Mouse (Mus musculus): Measurements from ENCODE around the gene Wdr76. TPM values are rescaled to one million over a fixed set of nuclear protein-coding genes. Genes with fewer than 3 reads are reported as not detected.

Wdr76 gene
- polyA plus RNA-seq, 1 experiment = 1.7 TPM

DNA sequence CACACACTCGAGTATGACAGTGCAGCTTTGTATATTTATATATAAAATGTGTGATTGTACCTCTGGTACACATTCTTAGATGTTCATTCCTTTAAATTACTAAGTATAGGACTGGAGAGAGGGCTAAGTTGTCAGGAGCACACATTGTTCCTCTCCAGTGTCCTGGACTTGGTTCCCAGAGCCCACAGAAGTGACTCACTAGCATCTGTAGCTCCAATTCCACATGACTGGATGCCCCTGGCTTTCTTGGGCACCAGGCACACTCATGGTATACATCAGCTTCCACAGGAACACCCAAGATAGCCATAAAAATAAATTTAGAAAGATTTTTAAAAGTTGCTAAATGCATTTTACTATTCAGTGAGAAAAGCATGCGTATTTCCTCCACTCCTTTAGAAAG, 18.5 kb downstream of the Wdr76 start:
- H3K4me3 ChIP-seq (ENCODE audit: control insufficient read depth, low read depth, low read length) = no peak overlapping the region
- no peaks in the 10 kb centered on the region for H3K36me3 ChIP-seq (ENCODE audit: control insufficient read depth, insufficient read depth, low read length)
- H3K27ac ChIP-seq (ENCODE audit: control insufficient read depth, insufficient read depth, low read depth, low read length) = no peak overlapping the region
- H3K27me3 ChIP-seq (ENCODE audit: control insufficient read depth, insufficient read depth, low read length) = no peaks in the 10 kb centered on the region
- no peaks in the 10 kb centered on the region for H3K4me1 ChIP-seq (ENCODE audit: control insufficient read depth, insufficient read depth, low read length)
- TF ChIP-seq POLR2A (IDR thresholded peaks at IDR 0.05; ENCODE audit: control insufficient read depth, low read depth, low read length) (no peak), CTCF (IDR thresholded peaks at IDR 0.05; ENCODE audit: control insufficient read depth, insufficient read depth, insufficient replicate concordance, low read depth, low read length) (no peak)

DNA sequence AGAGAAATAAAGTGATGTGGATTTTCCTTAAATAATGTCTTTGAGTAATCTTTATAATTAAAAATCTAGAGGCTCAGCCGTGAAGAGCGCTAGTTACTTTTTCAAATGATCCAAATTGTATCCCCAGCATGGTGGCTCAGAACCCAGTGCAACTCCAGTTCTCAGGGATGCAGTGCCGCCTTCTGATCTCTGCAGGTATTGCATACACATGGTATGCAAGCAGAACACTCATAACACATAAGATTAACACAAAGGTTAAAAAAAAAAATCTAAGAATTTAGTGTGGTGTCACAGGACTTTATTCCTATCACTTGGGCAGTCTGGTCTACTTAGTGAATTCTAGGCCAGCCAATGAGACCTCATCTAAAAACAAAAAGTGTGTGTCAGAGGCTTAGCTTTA, 38.3 kb downstream of the Wdr76 start:
- Histone ChIP-seq H3K36me3 (ENCODE audit: control insufficient read depth, insufficient read depth, low read length) (no peaks in the 10 kb centered on the region), H3K27me3 (ENCODE audit: control insufficient read depth, insufficient read depth, low read length) (no peaks in the 10 kb centered on the region), H3K4me1 (ENCODE audit: control insufficient read depth, insufficient read depth, low read length) (no peaks in the 10 kb centered on the region), H3K27ac (ENCODE audit: control insufficient read depth, insufficient read depth, low read depth, low read length) (no peak overlapping the region), H3K4me3 (ENCODE audit: control insufficient read depth, low read depth, low read length) (no peak overlapping the region)
- TF ChIP-seq CTCF (IDR thresholded peaks at IDR 0.05; ENCODE audit: control insufficient read depth, insufficient read depth, insufficient replicate concordance, low read depth, low read length) = no peak
- TF ChIP-seq POLR2A (IDR thresholded peaks at IDR 0.05; ENCODE audit: control insufficient read depth, low read depth, low read length) = no peak

- H3K4me1 ChIP-seq (ENCODE audit: control insufficient read depth, insufficient read depth, low read length) = no peaks in the 10 kb centered on the region
- no peaks in the 10 kb centered on the region for H3K36me3 ChIP-seq (ENCODE audit: control insufficient read depth, insufficient read depth, low read length)
- H3K27ac ChIP-seq (ENCODE audit: control insufficient read depth, insufficient read depth, low read depth, low read length) = no peak overlapping the region
- peak overlapping the region; percentile 12; the same call in 1 of the 2 replicates for H3K4me3 ChIP-seq (ENCODE audit: control insufficient read depth, low read depth, low read length)
- TF ChIP-seq POLR2A (IDR thresholded peaks at IDR 0.05; ENCODE audit: control insufficient read depth, low read depth, low read length) (no peak), CTCF (IDR thresholded peaks at IDR 0.05; ENCODE audit: control insufficient read depth, insufficient read depth, insufficient replicate concordance, low read depth, low read length) (no peak)
- H3K27me3 ChIP-seq (ENCODE audit: control insufficient read depth, insufficient read depth, low read length) = no peaks in the 10 kb centered on the region
These were observed 43.1 kb downstream of the Wdr76 start for GRCm38 (mm10) chr2:121549630-121550029.

- Histone ChIP-seq H3K4me1 (ENCODE audit: control insufficient read depth, insufficient read depth, low read length) (no peaks in the 10 kb centered on the region), H3K27me3 (ENCODE audit: control insufficient read depth, insufficient read depth, low read length) (no peaks in the 10 kb centered on the region), H3K4me3 (ENCODE audit: control insufficient read depth, low read depth, low read length) (peak overlapping the region; percentile 73), H3K36me3 (ENCODE audit: control insufficient read depth, insufficient read depth, low read length) (no peaks in the 10 kb centered on the region), H3K27ac (ENCODE audit: control insufficient read depth, insufficient read depth, low read depth, low read length) (no peak overlapping the region)
- TF ChIP-seq POLR2A (IDR thresholded peaks at IDR 0.05; ENCODE audit: control insufficient read depth, low read depth, low read length) (no peak), CTCF (IDR thresholded peaks at IDR 0.05; ENCODE audit: control insufficient read depth, insufficient read depth, insufficient replicate concordance, low read depth, low read length) (no peak)
These were observed 44.7 kb downstream of the Wdr76 start for GRCm38 (mm10) chr2:121551271-121551670.

DNA sequence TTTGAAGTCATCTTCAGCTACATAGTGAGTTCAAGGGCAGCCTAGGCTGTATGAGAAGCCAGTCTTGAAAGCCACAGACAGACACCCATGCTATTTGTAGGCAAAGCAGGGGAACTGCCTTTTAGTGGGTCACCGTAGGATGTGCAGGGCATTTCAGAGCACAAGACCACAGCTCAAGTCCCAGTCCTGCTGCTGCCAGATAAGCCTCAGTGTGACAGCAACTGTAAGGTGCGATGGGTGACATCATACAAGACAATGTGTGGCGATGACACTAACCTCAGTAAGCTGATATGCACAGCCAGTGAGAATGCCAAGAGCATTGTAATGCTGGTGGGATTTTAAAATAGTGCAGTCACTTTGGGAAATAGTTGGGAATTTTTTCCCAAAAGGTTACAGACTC, 56.6 kb downstream of the Wdr76 start:
- Histone ChIP-seq H3K36me3 (ENCODE audit: control insufficient read depth, insufficient read depth, low read length) (no peaks in the 10 kb centered on the region), H3K4me1 (ENCODE audit: control insufficient read depth, insufficient read depth, low read length) (0 out of 2 replicates have a peak, but pooled peaks cover under 1% of the 10 kb centered on the region), H3K27me3 (ENCODE audit: control insufficient read depth, insufficient read depth, low read length) (no peaks in the 10 kb centered on the region), H3K4me3 (ENCODE audit: control insufficient read depth, low read depth, low read length) (no peak overlapping the region), H3K27ac (ENCODE audit: control insufficient read depth, insufficient read depth, low read depth, low read length) (no peak overlapping the region)
- no peak for TF ChIP-seq POLR2A (IDR thresholded peaks at IDR 0.05; ENCODE audit: control insufficient read depth, low read depth, low read length)

DNA sequence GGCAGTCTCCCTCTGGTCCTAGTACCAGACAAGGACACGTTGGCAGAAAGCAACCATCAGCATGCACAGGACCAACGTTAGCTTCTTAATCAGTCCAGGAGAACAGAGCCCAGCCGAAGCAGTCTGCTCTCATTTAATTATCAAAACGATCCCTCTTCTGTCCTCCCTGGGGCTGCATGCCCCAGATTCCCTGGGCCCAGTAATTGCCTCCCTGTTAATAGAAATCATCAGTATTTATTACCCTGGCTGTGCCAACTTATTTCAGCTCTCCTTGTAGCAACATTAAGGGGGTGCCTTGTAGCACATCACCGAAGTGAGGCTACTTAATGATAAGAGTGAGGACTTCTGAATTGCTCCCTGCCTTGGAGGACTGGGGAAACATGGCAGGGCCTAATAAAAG, 59.4 kb downstream of the Wdr76 start:
- H3K36me3 ChIP-seq (ENCODE audit: control insufficient read depth, insufficient read depth, low read length) = no peaks in the 10 kb centered on the region
- H3K27me3 ChIP-seq (ENCODE audit: control insufficient read depth, insufficient read depth, low read length) = no peaks in the 10 kb centered on the region
- H3K4me3 ChIP-seq (ENCODE audit: control insufficient read depth, low read depth, low read length) = no peak overlapping the region
- no peak overlapping the region for H3K27ac ChIP-seq (ENCODE audit: control insufficient read depth, insufficient read depth, low read depth, low read length)
- TF ChIP-seq POLR2A (IDR thresholded peaks at IDR 0.05; ENCODE audit: control insufficient read depth, low read depth, low read length) (no peak), CTCF (IDR thresholded peaks at IDR 0.05; ENCODE audit: control insufficient read depth, insufficient read depth, insufficient replicate concordance, low read depth, low read length) (no peak)
- H3K4me1 ChIP-seq (ENCODE audit: control insufficient read depth, insufficient read depth, low read length) = peaks cover 2% of the 10 kb centered on the region; the same call in 1 of the 2 replicates

DNA sequence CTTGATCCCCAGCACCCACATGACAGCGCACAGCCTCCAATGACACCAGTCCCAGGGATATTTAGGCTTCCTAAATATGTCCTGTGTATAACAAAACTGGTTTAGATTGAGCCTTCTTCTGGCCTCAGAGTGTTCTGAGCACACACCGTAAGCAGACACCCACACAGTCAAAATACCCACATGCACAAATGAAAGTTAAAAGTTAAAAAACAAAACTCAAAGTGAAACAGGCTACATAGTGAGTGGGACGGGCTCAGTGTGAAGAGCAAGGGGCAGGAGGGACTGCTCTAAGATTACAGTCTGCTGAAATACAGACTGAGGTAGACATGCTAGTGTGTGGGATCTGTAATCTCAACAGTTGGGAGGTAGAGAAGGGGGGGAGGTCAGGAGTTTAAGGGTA, 63.5 kb downstream of the Wdr76 start:
- peaks cover 6% of the 10 kb centered on the region for H3K4me1 ChIP-seq (ENCODE audit: control insufficient read depth, insufficient read depth, low read length)
- TF ChIP-seq CTCF (IDR thresholded peaks at IDR 0.05; ENCODE audit: control insufficient read depth, insufficient read depth, insufficient replicate concordance, low read depth, low read length) (no peak), POLR2A (IDR thresholded peaks at IDR 0.05; ENCODE audit: control insufficient read depth, low read depth, low read length) (no peak)
- no peaks in the 10 kb centered on the region for H3K36me3 ChIP-seq (ENCODE audit: control insufficient read depth, insufficient read depth, low read length)
- H3K27ac ChIP-seq (ENCODE audit: control insufficient read depth, insufficient read depth, low read depth, low read length) = no peak overlapping the region
- no peaks in the 10 kb centered on the region for H3K27me3 ChIP-seq (ENCODE audit: control insufficient read depth, insufficient read depth, low read length)
- no peak overlapping the region for H3K4me3 ChIP-seq (ENCODE audit: control insufficient read depth, low read depth, low read length)
